In the genomic region with DNA sequence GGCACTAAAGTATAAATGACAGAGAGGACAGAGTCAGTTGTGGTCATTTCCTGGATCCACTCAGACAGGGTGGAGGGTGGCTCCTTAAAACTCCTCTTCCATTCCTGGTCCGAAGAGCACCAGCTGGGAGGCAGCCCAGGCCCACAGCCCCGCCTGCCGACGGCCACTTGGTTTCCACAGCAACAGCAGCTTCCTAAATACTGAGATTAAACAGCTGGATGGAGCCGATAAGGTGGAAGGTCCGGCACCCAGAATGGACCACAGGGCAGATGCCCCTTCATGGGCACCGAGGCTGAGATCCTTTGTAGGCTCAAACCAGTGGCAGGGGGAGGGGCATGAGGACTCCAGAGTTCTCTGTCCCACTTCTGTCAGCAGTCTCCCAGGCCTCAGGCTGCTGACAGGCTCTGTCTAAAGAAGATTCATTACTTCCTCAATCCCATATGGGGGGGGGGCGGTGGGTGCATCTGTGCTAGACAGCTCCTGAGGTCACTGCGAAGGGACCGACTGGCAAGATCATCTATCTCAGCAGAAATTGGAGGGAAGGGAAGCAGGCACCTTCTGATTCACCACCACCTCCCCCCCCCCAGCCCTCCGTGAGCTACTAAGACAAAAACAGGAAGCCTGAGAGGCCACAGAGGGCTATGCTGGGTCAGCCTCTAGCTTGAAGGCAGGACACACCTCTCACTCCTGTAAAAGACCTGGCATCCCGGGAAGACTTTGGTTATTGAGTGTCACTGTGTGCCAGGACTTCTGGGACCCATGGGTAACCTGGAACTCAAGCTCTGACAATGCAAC, we compare ENCODE assay signal across 9 mouse cellular contexts. TPM values are rescaled to one million over a fixed set of nuclear protein-coding genes. Genes with fewer than 3 reads are reported as not detected.
DNase-seq lines count a peak whose midpoint lies in the region; ATAC-seq and TF ChIP-seq lines count a peak whose summit lies in the region.
"Had no signal": no experiment of that assay in that cellular context is flagged by ENCODE, and none has a peak within 500 bp of the region (broad histone marks: within the 10 kb centered on the region; RNA-seq: fewer than 3 reads in every experiment).

No protein-coding gene starts in this region.

- WGBS in intestine, embryonic 14.5 days = 12% methylated on average over 12 of the region's 12 CpGs
- 10% methylated on average over 12 of the region's 12 CpGs for WGBS in liver, embryonic 14.5 days (ENCODE audit: insufficient replicate concordance)

- no peaks in the 10 kb centered on the region for H3K9me3 ChIP-seq in intestine, embryonic 14.5 days (ENCODE audit: control insufficient read depth, low read length)
- no peaks in the 10 kb centered on the region for H3K9me3 ChIP-seq in liver, embryonic 14.5 days (ENCODE audit: control insufficient read depth, low read length)
- H3K9me3 ChIP-seq: embryonic facial prominence, embryonic 13.5 days had no signal

- H3K27me3 ChIP-seq in intestine, embryonic 14.5 days (replicated peaks; ENCODE audit: control insufficient read depth, insufficient read depth, low read length) = no peaks in the 10 kb centered on the region
- no peaks in the 10 kb centered on the region for H3K27me3 ChIP-seq in liver, embryonic 14.5 days (ENCODE audit: control insufficient read depth, insufficient read depth, low read length)

- H3K4me3 ChIP-seq in intestine, embryonic 14.5 days (ENCODE audit: low read depth, low read length) = no peak overlapping the region
- H3K4me3 ChIP-seq in liver, embryonic 14.5 days (ENCODE audit: insufficient read depth in 1 of 2, low read depth in 2 of 2, low read length in 2 of 2) = no peak overlapping the region
- H3K4me3 ChIP-seq: embryonic facial prominence, embryonic 13.5 days had no signal

- TF ChIP-seq CTCF in liver, embryonic 14.5 days (IDR thresholded peaks at IDR 0.05; ENCODE audit: low read depth) = no peak

- 0 out of 2 replicates have a peak overlapping the region, but pooled peaks have one; percentile 17 for H3K9ac ChIP-seq in intestine, embryonic 14.5 days (ENCODE audit: low read length)
- H3K9ac ChIP-seq in liver, embryonic 14.5 days (replicated peaks) = no peak overlapping the region
- H3K9ac ChIP-seq: embryonic facial prominence, embryonic 13.5 days had no signal

- peaks cover 21% of the 10 kb centered on the region for H3K4me1 ChIP-seq in intestine, embryonic 14.5 days (replicated peaks; ENCODE audit: control insufficient read depth, insufficient read depth, low read length)
- H3K4me1 ChIP-seq in liver, embryonic 14.5 days (replicated peaks; ENCODE audit: control insufficient read depth in 2 of 2, insufficient read depth in 2 of 2, low read length in 1 of 2) = peaks cover 0 to 4% of the 10 kb centered on the region in 2 experiments; a peak in 1 of 4 replicates

- TF ChIP-seq EP300 in liver, embryonic 14.5 days (IDR thresholded peaks at IDR 0.05; ENCODE audit: low read depth) = no peak

- DNase-seq in B cell, adult 2 months = peak; percentile 44 to 48
- peak; percentile 87 for DNase-seq in MN1 (ENCODE audit: low spot score)
- peak; percentile 96 for DNase-seq in heart, adult 11 months
- peak; percentile 76 for DNase-seq in intestine, embryonic 14.5 days (ENCODE audit: low spot score)
- DNase-seq in liver, embryonic 14.5 days (ENCODE audit: low read depth in 3 of 3, low spot score in 3 of 3) = peak in 1 of 3 experiments; percentile 38
- DNase-seq in c-Kit-positive CD71-positive TER-119-positive erythroid progenitor cells, embryonic 14.5 days (ENCODE audit: low spot score) = no peak
- no peak for DNase-seq in cerebellum, postnatal 4 days (ENCODE audit: low spot score in 2 of 2)

- peak overlapping the region; percentile 37 for H3K4me2 ChIP-seq in intestine, embryonic 14.5 days (ENCODE audit: low read length)
- H3K4me2 ChIP-seq in liver, embryonic 14.5 days (ENCODE audit: low read depth) = no peak overlapping the region
- H3K4me2 ChIP-seq: embryonic facial prominence, embryonic 13.5 days had no signal

- no peaks in the 10 kb centered on the region for H3K36me3 ChIP-seq in intestine, embryonic 14.5 days (ENCODE audit: control insufficient read depth, insufficient read depth, low read length)
- H3K36me3 ChIP-seq in liver, embryonic 14.5 days (replicated peaks; ENCODE audit: control insufficient read depth, insufficient read depth, low read depth) = no peaks in the 10 kb centered on the region
- H3K36me3 ChIP-seq: embryonic facial prominence, embryonic 13.5 days had no signal

- ATAC-seq in intestine, embryonic 14.5 days (replicated peaks; ENCODE audit: low FRiP score, low TSS enrichment, low read depth) = peak; percentile 61
- ATAC-seq in liver, embryonic 14.5 days (ENCODE audit: insufficient read depth) = peak; percentile 70
- ATAC-seq in monocyte, adult 5-6 weeks (replicated peaks; ENCODE audit: insufficient number of reproducible peaks, low FRiP score, low TSS enrichment, poor library complexity, severe bottlenecking) = peak; percentile 70

- H3K27ac ChIP-seq in intestine, embryonic 14.5 days (ENCODE audit: low read depth) = peak overlapping the region; percentile 49
- no peak overlapping the region for H3K27ac ChIP-seq in liver, embryonic 14.5 days
- H3K27ac ChIP-seq: embryonic facial prominence, embryonic 13.5 days had no signal

RNA-seq across cellular contexts. Expression of a gene that starts 6.6 kb away (rescaled TPM):
- 1.5 and 2.1 TPM in 2 replicates for polyA plus RNA-seq in intestine, embryonic 14.5 days (2014; fragmentation: Nextera tagmentation; extraction: Ambion mirVana)
- 3.5 and 4.9 TPM in 2 replicates for polyA plus RNA-seq in liver, embryonic 14.5 days (2012; rRNA removed)
- polyA plus RNA-seq in liver, embryonic 14.5 days (2014; fragmentation: Nextera tagmentation; extraction: Ambion mirVana) = 4.7 and 6.5 TPM in 2 replicates
- 0.39 to 1.8 TPM (median 0.64 TPM) in 3 replicates for total RNA-seq in monocyte, adult 5-6 weeks (2017)

RNA-seq across cellular contexts. Expression of a gene that starts 58.4 kb away (rescaled TPM):
- 19.9 and 20.4 TPM in 2 replicates for polyA plus RNA-seq in intestine, embryonic 14.5 days (2014; fragmentation: Nextera tagmentation; extraction: Ambion mirVana)
- polyA plus RNA-seq in liver, embryonic 14.5 days (2012; rRNA removed) = 11.7 and 12.6 TPM in 2 replicates
- polyA plus RNA-seq in liver, embryonic 14.5 days (2014; fragmentation: Nextera tagmentation; extraction: Ambion mirVana) = 5.1 and 5.5 TPM in 2 replicates
- 51.5 to 78.7 TPM (median 72.6 TPM) in 3 replicates for total RNA-seq in monocyte, adult 5-6 weeks (2017)

Comparison
In these comparisons a context has a peak if more than half of its experiments do, and no peak if none do; other contexts are left out.
1. DNase-seq: peak in B cell, adult 2 months (2 of 2), MN1 (single experiment), heart, adult 11 months (single experiment) and intestine, embryonic 14.5 days (single experiment); none in c-Kit-positive CD71-positive TER-119-positive erythroid progenitor cells, embryonic 14.5 days (single experiment) and cerebellum, postnatal 4 days (0 of 2).
2. Peak in every context shown above with its lines, with median percentiles within 50 percentile points of each other: ATAC-seq.